Mouse (Mus musculus) megakaryocyte, embryonic 14.5 days (primary cell): ENCODE measurements around the gene Golga2.

Experiments used
- FLI1 ChIP-seq: IDR thresholded peaks from 2 replicates; pipeline ENCODE4 v1.6.1; 2012; ENCODE audit warnings: low read length, inconsistent platforms, mixed read lengths
- GATA1 ChIP-seq: IDR thresholded peaks from 3 replicates; pipeline ENCODE4 v1.6.1; 2012; ENCODE audit warnings: mixed read lengths, low read length, inconsistent platforms, borderline replicate concordance

GRCm38 (mm10) chr2:32256273-32256672 lies 30.9 kb upstream of the Golga2 start:
- TF ChIP-seq FLI1 (no peak), GATA1 (no peak)
